Mouse (Mus musculus) CD4-positive helper T cell, adult 2 months (primary cell): ENCODE data around the gene Col4a3bp.
"Not testable (repeated sequence)": the region's sequence is repeated elsewhere in the genome, so short reads cannot be mapped to it uniquely, and the experiment has no call there.

ENCODE experiments used
- DNase-seq: peaks from one replicate; pipeline ENCODE4 v3.0.0-alpha.2; 2012; ENCODE audit warnings: low read depth, missing footprints, low spot score

The Col4a3bp gene

DNA sequence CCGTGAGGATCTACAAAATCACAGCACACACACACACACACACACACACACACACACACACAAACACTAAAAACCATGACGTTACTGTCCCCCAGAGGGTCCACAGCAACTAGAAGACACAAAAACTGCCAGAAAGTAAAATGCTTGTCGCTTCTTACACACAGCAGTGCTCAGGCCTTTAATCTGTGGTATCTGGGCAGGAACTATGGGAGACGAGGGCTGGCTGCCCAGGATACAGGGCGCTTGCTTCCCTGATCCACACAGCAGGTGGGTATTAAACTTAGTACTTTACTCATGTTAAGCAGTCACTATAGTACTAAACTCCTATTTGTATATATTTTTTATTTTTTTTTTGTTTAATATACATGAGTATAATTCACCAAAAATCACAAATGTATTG lies 103.4 kb downstream of the Col4a3bp start:
- DNase-seq = no peak

DNA sequence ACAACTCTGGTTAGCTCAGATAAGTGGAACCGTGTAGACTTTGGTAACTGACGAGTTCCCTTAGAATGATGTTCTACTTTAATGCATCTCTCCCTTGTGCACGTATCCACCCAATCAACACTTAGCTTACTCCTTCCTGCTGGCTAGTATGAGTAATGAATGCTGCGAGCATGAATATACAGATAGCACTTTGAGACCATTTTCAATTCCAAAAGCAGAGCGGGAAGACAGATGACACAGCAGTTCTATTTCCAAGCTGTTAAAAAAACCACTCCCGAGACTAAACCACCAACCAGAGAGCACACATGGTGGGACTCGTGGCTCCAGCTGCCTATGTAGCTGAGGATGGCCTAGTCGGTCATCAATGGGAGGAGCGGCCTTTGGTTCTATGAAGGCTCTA lies 110.6 kb downstream of the Col4a3bp start:
- DNase-seq = no peak

DNA sequence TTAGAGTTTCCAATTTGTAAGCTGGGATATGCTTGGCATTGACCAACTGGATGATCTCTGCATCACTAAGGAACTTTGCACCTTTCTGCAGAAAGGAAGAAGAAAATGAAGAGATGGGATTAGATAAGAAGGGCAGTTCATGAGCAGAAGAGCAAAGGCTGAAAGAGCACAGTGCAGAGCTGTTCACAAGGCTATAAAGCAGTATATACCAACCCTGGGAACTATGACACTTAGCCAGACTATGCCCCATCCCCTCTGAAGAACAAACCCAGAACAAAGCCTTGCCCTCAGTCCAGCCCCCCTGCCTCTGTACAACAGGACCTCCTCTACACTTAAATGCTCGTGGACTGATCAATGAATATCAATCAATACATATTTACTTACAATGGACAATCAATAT lies 114.3 kb downstream of the Col4a3bp start:
- no peak for DNase-seq

DNA sequence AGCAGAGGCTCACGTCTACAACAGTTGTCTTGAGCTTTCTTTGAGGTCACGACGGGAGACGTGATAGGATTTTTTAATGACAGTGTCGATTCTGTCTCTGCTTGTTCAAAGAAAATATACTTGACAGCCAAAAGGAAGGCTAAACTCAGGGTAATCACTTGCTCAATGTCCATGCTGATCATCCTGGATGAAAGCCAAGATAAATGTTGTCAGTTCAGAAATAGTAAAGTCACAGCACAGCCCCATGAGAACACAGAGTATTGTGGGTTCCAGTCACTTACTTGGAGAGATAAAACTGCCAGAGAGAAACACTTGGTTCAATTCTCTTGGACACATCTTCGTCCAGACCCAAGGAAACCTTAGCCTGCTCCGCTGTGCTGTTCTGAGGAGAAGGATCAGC lies 116.5 kb downstream of the Col4a3bp start:
- no peak for DNase-seq

DNA sequence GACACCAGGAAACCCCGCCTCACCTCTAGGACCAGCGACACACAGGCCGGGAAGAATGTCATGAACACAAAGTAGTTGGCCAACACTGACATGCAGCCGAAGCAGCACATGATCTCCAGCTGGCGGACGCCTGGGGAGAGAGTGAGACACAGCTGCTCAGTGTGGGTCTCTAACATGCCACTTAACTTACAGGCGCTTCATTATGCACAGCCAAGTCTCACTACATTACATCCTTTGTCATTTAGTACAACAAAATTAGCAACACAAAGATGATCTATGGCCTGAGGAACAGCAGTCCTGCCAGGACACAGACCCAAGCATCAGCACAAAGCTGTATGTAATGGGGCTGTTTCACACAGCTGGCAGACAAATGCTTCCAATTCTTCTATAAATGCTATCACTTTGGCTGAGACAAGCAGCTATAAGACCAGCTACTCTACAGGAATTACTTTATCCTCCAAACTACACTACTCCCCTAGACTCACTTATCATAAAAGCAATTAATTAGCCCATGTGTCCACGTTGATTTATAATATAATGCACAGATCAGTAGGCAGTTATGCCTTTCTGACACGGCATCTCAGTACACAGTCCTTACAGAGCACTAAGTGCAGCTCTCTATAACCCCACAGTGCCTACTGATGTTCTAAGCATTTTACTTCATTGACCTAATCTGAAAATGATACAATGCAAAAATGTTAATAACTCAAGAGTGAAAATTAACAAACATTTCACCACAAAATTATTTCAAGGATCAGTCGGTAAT lies 117.9 kb downstream of the Col4a3bp start:
- no peak for DNase-seq

DNA sequence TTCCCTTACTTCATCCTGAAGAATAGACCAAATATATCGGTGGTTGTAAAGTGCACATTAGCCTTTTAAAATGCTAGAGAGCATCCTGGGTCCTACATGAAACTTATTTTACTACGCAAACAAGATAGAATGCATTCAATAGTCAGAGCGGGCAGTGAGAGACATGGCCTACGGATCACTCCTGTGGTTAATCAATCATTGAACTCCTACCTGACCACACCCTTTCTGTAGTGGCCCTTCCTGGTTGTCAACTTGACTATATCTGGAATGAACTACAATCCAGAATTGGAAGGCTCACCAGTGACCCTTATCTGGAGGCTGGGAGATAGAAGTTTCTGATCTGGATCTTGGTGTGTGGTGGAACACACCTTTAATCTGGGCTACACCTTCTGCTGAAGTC lies 120.7 kb downstream of the Col4a3bp start:
- DNase-seq = not testable (repeated sequence)

DNA sequence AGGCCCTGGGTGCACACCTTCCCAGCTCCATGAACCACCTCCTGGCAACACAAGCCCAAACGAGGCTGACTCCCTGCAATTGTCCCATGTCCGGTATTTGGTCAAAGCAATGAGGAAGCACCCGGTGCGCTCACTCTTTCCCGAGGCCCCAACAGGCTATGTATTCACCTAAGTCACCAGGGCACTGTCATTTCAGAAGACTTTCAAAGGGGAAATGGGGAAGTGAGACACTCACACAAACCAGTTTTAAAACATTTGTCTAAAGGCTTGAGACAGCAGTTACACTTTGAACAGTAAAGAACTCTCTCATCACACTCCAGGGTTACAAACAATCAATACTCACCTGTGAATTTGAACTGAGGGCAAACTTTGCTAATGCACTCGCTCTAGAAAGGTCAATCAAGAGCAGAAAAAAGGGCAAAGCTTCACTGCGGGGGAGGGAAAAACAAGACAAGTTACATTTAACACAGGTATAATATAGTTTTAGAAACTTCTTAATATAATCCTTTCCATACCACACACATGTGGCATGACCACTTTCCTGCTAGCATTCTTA lies 122.1 kb downstream of the Col4a3bp start:
- DNase-seq = no peak

DNA sequence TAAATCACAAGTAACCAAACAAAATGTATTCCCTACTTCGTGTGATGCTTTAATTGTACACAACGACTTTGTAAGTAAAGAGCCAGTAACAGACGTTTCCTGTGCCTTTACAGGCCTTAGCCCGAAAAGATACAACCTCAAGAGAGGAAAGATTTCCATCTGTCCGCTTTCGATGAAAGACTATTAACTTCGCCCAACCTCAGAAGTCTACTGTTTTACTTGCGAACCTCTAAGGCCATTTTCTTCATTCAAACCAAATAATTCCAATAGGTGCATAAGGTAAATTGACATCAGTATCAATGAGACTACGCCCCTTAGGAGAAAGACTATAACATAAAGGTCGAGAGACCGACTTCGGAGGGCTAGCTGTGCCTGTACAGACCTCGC lies 127.6 kb downstream of the Col4a3bp start:
- peak; percentile 47 for DNase-seq

DNA sequence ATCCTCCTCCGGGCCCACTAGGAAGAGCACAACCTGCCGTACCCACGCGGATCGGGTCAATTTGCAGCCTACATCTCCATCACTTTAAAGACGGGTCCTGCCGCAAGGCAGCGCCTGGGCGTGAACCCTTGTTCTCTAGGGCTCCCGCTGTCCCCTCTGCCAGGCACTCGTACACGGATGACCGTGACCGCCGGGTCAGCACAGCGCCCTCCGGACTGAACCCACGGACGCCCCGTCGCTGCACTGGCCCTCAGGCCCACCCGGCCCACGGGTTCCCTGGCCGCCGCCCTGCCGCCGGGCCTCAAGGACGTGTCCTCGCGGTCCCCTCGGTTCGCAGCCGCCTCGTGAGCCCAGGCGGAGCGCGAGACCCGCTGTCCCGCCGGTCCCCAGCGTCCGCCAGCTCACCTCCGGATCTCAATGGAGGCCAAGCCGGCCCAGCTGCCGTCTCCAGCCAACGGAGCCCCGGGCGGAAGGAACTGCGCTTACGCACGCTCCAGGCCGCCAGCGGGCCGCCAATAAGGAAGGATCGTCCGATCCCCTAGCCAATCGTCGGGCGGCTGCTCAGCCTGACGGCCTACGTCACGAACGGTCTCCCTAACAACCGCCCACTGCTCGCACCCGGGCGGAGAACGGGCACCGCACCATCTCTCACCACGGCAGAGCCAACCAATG lies 128.1 kb downstream of the Col4a3bp start, which contains the start of gene Hmgcr:
Gene Hmgcr (minus strand): TSS at position 531 of the 672 bp plus-strand sequence.
- peak; percentile 97 for DNase-seq

DNA sequence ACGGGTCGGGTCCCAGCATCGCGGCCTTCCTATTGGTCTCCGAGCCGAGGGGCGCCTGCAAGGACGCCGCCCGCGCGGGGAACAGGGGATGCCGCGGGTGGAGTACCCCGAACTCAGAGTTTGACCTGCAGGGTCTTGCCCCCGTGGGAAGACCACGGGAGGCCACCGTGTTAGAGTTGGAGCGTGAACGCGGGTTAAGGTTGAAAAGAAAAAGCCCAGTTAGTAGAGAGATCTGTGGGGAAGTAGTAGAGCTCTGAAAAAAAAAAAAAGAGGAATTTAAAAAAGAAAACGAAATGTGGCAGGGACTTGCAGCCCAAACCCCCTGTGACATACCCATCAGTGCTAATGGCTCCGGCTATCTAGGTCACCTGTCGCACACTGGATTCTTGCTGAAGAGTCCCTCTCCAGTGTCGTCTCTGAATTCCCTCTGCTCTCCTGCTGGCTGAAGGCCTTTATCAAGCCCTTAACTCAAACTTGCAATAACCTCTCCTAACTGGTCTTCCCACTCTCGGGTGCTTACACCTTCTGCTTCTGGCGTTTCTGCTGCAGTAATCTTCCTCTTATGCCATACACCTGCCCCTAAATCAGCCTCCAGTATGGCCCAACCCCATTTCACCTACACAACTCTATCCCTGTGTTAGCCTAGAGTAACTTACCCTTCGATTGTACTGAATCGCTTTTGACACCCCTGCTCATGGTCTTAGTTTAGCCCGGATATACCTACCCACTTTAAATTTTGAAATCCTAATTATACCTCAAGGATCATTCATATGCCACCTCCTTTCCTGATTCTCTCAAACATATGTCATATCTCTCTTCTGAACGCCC lies 128.9 kb downstream of the Col4a3bp start:
- DNase-seq = no peak

DNA sequence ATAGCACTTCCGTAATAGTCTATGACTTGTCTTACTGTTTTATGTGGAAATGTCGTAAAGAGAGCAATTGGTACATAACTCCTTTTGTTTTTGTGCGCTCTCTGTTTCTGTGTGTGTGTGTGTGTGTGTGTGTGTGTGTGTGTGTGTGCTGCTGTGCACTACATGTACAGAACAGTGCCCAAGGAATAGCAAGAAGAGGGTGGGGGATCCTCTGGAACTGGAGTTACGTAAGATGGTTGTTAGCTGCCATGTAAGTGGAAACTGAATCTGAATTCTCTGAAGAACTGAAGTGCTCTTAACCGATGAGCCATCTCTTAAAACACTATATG lies 129.5 kb downstream of the Col4a3bp start:
- DNase-seq = peak; percentile 47

DNA sequence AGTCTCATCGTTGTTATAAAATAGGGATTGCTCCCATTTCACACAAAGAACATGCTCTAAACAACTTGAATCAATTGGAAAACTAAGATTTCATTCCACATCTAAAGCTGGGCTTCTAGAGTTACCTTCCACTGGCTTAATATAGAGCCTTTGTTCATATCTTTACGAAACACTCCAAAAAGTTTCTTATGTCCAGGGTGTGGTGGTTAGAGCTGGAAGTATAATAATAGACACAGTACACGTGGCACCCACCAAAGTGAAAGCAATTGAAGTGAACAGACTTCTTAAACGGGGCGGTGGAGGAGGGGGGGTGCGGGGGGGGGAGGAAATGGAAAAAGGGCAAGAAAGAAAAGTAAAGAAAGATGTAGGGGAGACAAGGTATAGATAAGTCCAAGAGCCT lies 129.9 kb downstream of the Col4a3bp start:
- peak; percentile 51 for DNase-seq

DNA sequence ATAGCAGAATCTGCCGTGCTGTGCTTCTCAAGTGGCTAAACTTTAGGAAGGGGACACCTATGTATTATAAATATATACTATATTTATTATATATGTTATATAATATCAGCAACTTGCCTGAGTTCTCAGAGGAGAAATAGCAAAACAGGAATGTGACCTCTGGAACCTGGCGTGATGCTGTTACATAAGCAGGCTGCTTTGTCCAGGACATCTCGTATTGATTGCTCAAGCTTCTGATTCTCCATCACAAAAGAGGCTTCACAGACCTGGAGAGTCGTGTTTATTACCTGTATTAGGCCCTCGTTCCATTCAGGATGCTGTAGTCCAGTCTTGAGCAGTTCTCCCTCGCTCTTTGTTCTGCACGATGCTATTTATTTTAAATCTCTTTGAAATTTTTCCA lies 131.4 kb downstream of the Col4a3bp start:
- DNase-seq = no peak

DNA sequence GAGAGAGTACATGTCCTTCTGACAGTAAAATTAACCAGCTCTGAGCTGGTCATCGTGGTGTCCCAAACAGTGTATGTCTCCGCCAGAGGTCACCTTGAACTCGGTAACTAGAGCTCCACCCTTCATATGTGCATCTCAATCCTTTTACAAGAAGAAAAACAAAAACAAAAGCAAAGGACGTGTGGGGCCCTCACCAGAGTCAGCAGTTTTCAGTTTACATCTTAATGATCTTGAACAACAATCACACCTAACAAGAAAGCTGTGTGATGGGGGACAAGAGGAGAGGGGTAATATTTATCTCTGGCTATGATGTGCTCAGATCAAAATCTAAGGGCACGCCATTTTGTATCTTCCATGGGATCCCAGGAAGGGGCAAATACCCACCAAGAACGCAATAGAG lies 133.3 kb downstream of the Col4a3bp start:
- no peak for DNase-seq

DNA sequence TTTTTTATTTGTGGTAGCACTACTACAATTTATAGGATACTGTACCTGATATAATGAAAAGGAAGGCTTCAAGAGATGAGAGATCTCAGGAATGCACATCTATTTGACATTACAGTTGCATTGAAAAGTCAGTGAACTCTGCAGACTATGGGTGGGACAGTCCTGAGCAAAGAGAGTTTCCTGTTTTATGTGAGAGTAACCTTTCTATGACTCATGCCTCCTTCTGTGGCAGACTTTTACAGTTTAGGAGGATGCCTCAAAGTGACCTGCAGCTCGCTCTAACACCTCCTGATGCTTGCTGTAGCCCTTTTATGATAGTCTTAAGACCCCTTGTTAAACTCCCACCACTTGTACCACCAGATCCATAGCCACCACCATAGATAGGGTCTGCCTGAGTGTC lies 134.7 kb downstream of the Col4a3bp start:
- peak; percentile 18 for DNase-seq

DNA sequence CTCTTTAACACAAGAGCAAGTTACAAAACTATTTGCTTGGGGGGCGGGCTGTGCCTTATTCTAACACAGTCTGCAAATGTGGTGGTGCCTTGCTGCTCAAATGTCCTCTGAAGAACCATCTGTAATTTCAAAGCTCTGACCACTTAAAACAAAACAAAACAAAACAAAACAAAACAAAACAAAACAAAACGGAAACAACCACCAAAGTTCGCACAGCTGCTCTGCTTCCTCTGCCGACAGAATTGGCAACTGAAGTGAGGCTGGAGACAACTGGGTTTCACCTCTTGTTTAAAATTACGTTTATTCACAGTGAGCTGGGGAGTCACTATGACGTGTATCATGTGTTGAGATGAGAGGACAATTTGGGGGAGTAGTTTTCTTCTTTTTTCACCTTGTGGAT lies 136.2 kb downstream of the Col4a3bp start:
- no peak for DNase-seq

DNA sequence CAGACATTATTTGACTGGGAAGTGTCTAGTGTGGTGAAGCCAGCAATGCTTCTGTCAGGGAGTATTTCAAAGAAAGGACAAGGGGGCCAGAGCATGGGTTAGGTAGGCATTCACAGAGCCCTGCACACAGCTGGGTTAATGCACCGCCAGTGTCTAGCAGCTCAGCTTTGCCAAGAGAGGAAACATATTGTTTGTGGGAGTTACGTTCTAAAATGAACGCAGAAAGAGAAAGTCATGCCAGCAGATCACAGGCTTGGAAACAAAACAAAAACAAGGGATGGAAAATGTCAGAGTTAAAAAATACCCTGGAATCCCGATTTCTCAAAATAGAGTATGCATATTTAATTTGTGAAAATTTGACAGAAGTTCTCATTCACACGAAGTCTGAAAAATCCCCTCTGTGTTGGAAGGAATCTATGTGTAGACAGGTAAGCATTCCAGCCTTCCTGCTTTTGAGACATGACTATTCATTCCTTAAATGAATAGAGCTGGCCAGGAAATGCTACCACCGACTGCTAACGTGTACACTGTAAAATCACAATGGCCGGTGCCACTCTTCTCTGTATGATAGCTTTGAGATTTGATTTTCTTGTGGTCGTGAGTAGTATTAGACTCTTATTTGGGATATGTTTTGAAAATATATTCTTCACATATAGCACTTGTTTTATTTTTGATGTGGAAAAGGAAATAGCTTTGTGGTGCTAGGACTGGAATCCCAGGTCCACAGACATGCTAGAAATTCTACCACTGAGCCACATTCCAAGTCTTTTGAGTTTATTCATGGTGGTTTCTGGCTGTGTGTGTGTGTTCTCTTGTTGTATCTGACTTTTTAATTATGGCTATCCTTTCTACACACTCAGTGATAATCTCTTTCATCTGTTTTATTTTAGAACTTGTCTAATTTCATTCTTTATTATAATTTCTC lies 138.0 kb downstream of the Col4a3bp start:
- DNase-seq = no peak

DNA sequence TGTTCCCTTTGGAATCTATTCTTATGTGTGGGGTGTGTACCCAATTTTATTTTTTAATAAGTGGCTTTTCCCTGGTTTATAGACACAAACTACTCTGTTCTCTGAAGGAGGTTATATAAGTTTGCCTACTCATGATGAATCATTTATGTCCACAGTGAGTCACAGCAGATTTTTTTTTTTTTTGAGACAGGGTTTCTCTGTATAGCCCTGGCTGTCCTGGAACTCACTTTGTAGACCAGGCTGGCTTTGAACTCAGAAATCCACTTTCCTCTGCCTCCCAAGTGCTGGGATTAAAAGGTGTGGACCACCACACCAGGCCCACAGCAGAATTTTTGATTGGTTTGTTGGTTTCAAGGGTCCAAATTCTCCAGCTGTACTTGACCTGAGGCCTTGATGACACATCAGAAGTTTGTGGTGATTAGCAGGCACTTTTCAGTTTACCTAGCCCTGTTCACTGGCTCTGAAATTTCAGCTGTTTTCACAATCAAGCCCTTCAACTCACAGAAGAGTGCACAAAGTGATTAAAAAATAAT lies 138.7 kb downstream of the Col4a3bp start:
- DNase-seq = no peak

DNA sequence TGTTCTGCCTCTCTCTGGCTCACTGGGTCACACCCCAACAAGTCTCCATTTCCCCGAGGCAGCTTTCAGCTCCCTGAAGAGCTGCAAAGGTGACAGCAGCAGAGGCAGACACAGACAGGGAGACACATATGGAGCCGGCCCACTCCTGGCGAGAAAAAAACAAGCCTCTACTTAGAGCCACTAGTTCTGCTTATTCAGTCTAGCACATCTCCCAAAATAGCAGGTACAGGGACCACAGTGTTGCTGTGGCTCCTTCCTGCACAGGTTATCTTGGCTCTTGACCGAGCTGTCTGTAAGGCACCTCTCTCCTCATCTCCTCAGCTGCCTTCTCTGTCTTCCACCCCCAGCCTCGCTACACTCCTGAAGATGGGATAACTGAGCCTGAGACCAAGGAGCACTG lies 142.4 kb downstream of the Col4a3bp start:
- DNase-seq = no peak

DNA sequence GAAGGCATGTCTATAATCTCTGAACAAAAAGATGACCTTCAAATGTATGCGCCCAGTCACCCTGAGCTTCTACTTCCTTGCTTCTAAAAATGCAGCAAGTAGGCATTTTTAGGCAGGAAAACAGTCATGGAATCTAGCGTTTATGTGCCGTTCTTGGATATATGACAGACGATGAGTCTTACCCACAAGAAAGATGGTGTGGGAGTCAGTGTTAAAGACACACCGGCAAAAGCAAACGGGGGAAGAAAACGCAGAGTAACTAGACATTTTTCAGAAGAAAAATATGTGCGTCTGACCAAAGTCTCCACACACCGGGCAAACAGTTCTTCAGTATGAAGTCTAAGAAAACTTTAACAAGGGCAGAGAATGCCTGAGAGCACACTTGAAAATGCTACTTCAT lies 144.8 kb downstream of the Col4a3bp start:
- DNase-seq = no peak
